Mouse (Mus musculus) cerebellum, postnatal 14 days (tissue): ENCODE measurements around the gene Evx2.

Experiments
- DNase-seq, 2 experiments: peaks; one replicate each; pipeline ENCODE4 v3.0.0; 2021; ENCODE audit warnings: mixed read lengths in 2 of 2

Gene Evx2

GRCm38 (mm10) chr2:74659507-74660005 lies at the start of gene Evx2:
Gene Evx2 (minus strand): TSS chr2:74659557.
- DNase-seq = peak; percentile 17 to 42

- DNase-seq = no peak
These were observed 49.3 kb upstream of the Evx2 start for GRCm38 (mm10) chr2:74708676-74709075.

GRCm38 (mm10) chr2:74707599-74707998 lies 48.2 kb upstream of the Evx2 start:
- DNase-seq = no peak

- no peak for DNase-seq
These were observed 47.1 kb upstream of the Evx2 start for GRCm38 (mm10) chr2:74706393-74706960.

GRCm38 (mm10) chr2:74705467-74706089 lies 46.2 kb upstream of the Evx2 start:
- DNase-seq = peak in 1 of 2 experiments; percentile 14

GRCm38 (mm10) chr2:74704999-74705466 lies 45.7 kb upstream of the Evx2 start:
- no peak for DNase-seq

GRCm38 (mm10) chr2:74704393-74704998 lies 45.1 kb upstream of the Evx2 start, which contains the start of gene Hoxd8:
Gene Hoxd8 (plus strand): TSS chr2:74704615.
- DNase-seq = no peak

GRCm38 (mm10) chr2:74703720-74704392 lies 44.5 kb upstream of the Evx2 start:
- DNase-seq = peak in 1 of 2 experiments; percentile 12

GRCm38 (mm10) chr2:74703317-74703716 lies 44.0 kb upstream of the Evx2 start:
- peak in 1 of 2 experiments; percentile 20 for DNase-seq

GRCm38 (mm10) chr2:74702820-74703219 lies 43.5 kb upstream of the Evx2 start:
- no peak for DNase-seq

GRCm38 (mm10) chr2:74701949-74702819 lies 42.8 kb upstream of the Evx2 start:
- peak; percentile 89 to 92 for DNase-seq

GRCm38 (mm10) chr2:74700546-74701112 lies 41.3 kb upstream of the Evx2 start:
- DNase-seq = peak in 1 of 2 experiments; percentile 11

GRCm38 (mm10) chr2:74699664-74700545 lies 40.5 kb upstream of the Evx2 start:
- peak in 1 of 2 experiments; percentile 20 for DNase-seq

GRCm38 (mm10) chr2:74699053-74699430 lies 39.7 kb upstream of the Evx2 start:
- peak; percentile 17 to 30 for DNase-seq

GRCm38 (mm10) chr2:74698201-74699052 lies 39.1 kb upstream of the Evx2 start:
- peak in 1 of 2 experiments; percentile 26 for DNase-seq

- DNase-seq = peak in 1 of 2 experiments; percentile 39
These were observed 38.3 kb upstream of the Evx2 start, which contains the start of gene Hoxd9 for GRCm38 (mm10) chr2:74697567-74698121. Gene Hoxd9 (plus strand): TSS chr2:74697727.

GRCm38 (mm10) chr2:74696442-74697335 lies 37.3 kb upstream of the Evx2 start:
- peak in 1 of 2 experiments; percentile 8 for DNase-seq

GRCm38 (mm10) chr2:74695813-74696430 lies 36.6 kb upstream of the Evx2 start:
- no peak for DNase-seq
